Mouse (Mus musculus): Measurements from ENCODE around the gene A4galt. TPM values are rescaled to one million over a fixed set of nuclear protein-coding genes. Genes with fewer than 3 reads are reported as not detected.

A4galt gene
- polyA plus RNA-seq, 1 experiment: 28.4 TPM

GRCm38 (mm10) chr15:83215322-83216216 is 36.0 kb downstream of the A4galt start:
- H3K79me2 ChIP-seq (ENCODE audit: control insufficient read depth, insufficient read depth): no peaks in the 10 kb centered on the region
- TF ChIP-seq TCF12 (IDR thresholded peaks at IDR 0.05; ENCODE audit: insufficient read depth, poor library complexity, severe bottlenecking) (peak; percentile 90), MAX (IDR thresholded peaks at IDR 0.05; ENCODE audit: low read depth) (peak; percentile 65), REST (IDR thresholded peaks at IDR 0.05; ENCODE audit: insufficient read depth, insufficient read length) (no peak), TCF3 (IDR thresholded peaks at IDR 0.05; ENCODE audit: insufficient read length, low read depth) (no peak), POLR2A (IDR thresholded peaks at IDR 0.05; ENCODE audit: insufficient read length, low read depth) (no peak), CEBPB (IDR thresholded peaks at IDR 0.05; ENCODE audit: insufficient read depth, poor library complexity, severe bottlenecking) (peak; percentile 43), USF1 (IDR thresholded peaks at IDR 0.05; ENCODE audit: low read depth) (peak; percentile 64), POLR2AphosphoS2 (IDR thresholded peaks at IDR 0.05; ENCODE audit: insufficient read length, low read depth) (no peak), MYOD1 (IDR thresholded peaks at IDR 0.05; ENCODE audit: control insufficient read depth in 1 of 3, insufficient read length in 2 of 3, low read depth in 2 of 3) (peak; percentile 35 to 63 (median 55)), E2F4 (IDR thresholded peaks at IDR 0.05; ENCODE audit: insufficient read depth) (no peak), SRF (IDR thresholded peaks at IDR 0.05; ENCODE audit: control insufficient read depth, insufficient read length, low read depth) (no peak), MYOG (IDR thresholded peaks at IDR 0.05; ENCODE audit: control insufficient read depth in 1 of 3, insufficient read depth in 1 of 3, insufficient read length in 2 of 3, low read depth in 2 of 3) (peak in 1 of 3 experiments; percentile 70)
- H3K36me3 ChIP-seq (ENCODE audit: control insufficient read depth, insufficient read depth): no peaks in the 10 kb centered on the region
- H3ac ChIP-seq (ENCODE audit: control insufficient read depth, insufficient read length): no peak overlapping the region
- no peak overlapping the region for H3K4me3 ChIP-seq
- H3K4me2 ChIP-seq (ENCODE audit: low read depth): peak overlapping the region; percentile 88
- no peaks in the 10 kb centered on the region for H3K27me3 ChIP-seq (ENCODE audit: control insufficient read depth, insufficient read depth, insufficient read length)

DNA sequence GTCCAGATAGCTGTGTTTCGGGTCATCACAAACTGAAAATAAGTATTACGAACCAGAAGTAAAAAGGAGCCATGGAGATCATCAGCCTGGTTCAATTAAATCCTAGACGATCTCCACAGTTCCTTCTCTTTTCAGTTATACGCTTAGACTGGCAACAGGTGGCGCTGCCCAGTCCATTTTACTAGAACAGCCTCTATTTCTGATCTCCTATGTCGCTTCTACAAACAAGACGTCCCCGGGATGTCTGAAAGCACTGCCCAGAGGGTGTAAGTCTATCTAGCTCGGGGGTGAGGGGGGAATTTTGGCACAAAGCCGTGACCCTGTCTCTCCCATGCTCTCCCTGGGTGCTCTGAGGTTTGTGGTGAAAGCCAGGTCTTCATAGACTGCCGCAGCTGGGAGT is 41.3 kb downstream of the A4galt start:
- Histone ChIP-seq H3K4me3 (no peak overlapping the region), H3K27me3 (ENCODE audit: control insufficient read depth, insufficient read depth, insufficient read length) (no peaks in the 10 kb centered on the region), H3K36me3 (ENCODE audit: control insufficient read depth, insufficient read depth) (no peaks in the 10 kb centered on the region), H3ac (ENCODE audit: control insufficient read depth, insufficient read length) (no peak overlapping the region), H3K4me2 (ENCODE audit: low read depth) (no peak overlapping the region), H3K79me2 (ENCODE audit: control insufficient read depth, insufficient read depth) (no peaks in the 10 kb centered on the region)
- TF ChIP-seq POLR2A (IDR thresholded peaks at IDR 0.05; ENCODE audit: insufficient read length, low read depth): no peak
- no peak for TF ChIP-seq SRF (IDR thresholded peaks at IDR 0.05; ENCODE audit: control insufficient read depth, insufficient read length, low read depth)
- TF ChIP-seq MAX (IDR thresholded peaks at IDR 0.05; ENCODE audit: low read depth): no peak
- TF ChIP-seq POLR2AphosphoS2 (IDR thresholded peaks at IDR 0.05; ENCODE audit: insufficient read length, low read depth): no peak
- TF ChIP-seq TCF3 (IDR thresholded peaks at IDR 0.05; ENCODE audit: insufficient read length, low read depth): no peak
- TF ChIP-seq REST (IDR thresholded peaks at IDR 0.05; ENCODE audit: insufficient read depth, insufficient read length): no peak
- TF ChIP-seq MYOG (IDR thresholded peaks at IDR 0.05; ENCODE audit: control insufficient read depth in 1 of 3, insufficient read depth in 1 of 3, insufficient read length in 2 of 3, low read depth in 2 of 3): no peak
- no peak for TF ChIP-seq MYOD1 (IDR thresholded peaks at IDR 0.05; ENCODE audit: control insufficient read depth in 1 of 3, insufficient read length in 2 of 3, low read depth in 2 of 3)
- no peak for TF ChIP-seq USF1 (IDR thresholded peaks at IDR 0.05; ENCODE audit: low read depth)
- no peak for TF ChIP-seq TCF12 (IDR thresholded peaks at IDR 0.05; ENCODE audit: insufficient read depth, poor library complexity, severe bottlenecking)
- no peak for TF ChIP-seq E2F4 (IDR thresholded peaks at IDR 0.05; ENCODE audit: insufficient read depth)
- no peak for TF ChIP-seq CEBPB (IDR thresholded peaks at IDR 0.05; ENCODE audit: insufficient read depth, poor library complexity, severe bottlenecking)

GRCm38 (mm10) chr15:83209719-83210118 is 41.9 kb downstream of the A4galt start:
- peak overlapping the region; percentile 1 for H3K4me2 ChIP-seq (ENCODE audit: low read depth)
- H3K27me3 ChIP-seq (ENCODE audit: control insufficient read depth, insufficient read depth, insufficient read length): no peaks in the 10 kb centered on the region
- no peaks in the 10 kb centered on the region for H3K36me3 ChIP-seq (ENCODE audit: control insufficient read depth, insufficient read depth)
- no peaks in the 10 kb centered on the region for H3K79me2 ChIP-seq (ENCODE audit: control insufficient read depth, insufficient read depth)
- H3K4me3 ChIP-seq: no peak overlapping the region
- TF ChIP-seq MAX (IDR thresholded peaks at IDR 0.05; ENCODE audit: low read depth) (no peak), POLR2AphosphoS2 (IDR thresholded peaks at IDR 0.05; ENCODE audit: insufficient read length, low read depth) (no peak), REST (IDR thresholded peaks at IDR 0.05; ENCODE audit: insufficient read depth, insufficient read length) (no peak), E2F4 (IDR thresholded peaks at IDR 0.05; ENCODE audit: insufficient read depth) (no peak), MYOD1 (IDR thresholded peaks at IDR 0.05; ENCODE audit: control insufficient read depth in 1 of 3, insufficient read length in 2 of 3, low read depth in 2 of 3) (no peak), POLR2A (IDR thresholded peaks at IDR 0.05; ENCODE audit: insufficient read length, low read depth) (no peak), TCF3 (IDR thresholded peaks at IDR 0.05; ENCODE audit: insufficient read length, low read depth) (no peak), SRF (IDR thresholded peaks at IDR 0.05; ENCODE audit: control insufficient read depth, insufficient read length, low read depth) (no peak), TCF12 (IDR thresholded peaks at IDR 0.05; ENCODE audit: insufficient read depth, poor library complexity, severe bottlenecking) (no peak), USF1 (IDR thresholded peaks at IDR 0.05; ENCODE audit: low read depth) (no peak), CEBPB (IDR thresholded peaks at IDR 0.05; ENCODE audit: insufficient read depth, poor library complexity, severe bottlenecking) (no peak), MYOG (IDR thresholded peaks at IDR 0.05; ENCODE audit: control insufficient read depth in 1 of 3, insufficient read depth in 1 of 3, insufficient read length in 2 of 3, low read depth in 2 of 3) (no peak)
- no peak overlapping the region for H3ac ChIP-seq (ENCODE audit: control insufficient read depth, insufficient read length)

GRCm38 (mm10) chr15:83209092-83209695 is 42.4 kb downstream of the A4galt start:
- Histone ChIP-seq H3K4me2 (ENCODE audit: low read depth) (peak overlapping the region; percentile 1), H3K27me3 (ENCODE audit: control insufficient read depth, insufficient read depth, insufficient read length) (no peaks in the 10 kb centered on the region), H3ac (ENCODE audit: control insufficient read depth, insufficient read length) (no peak overlapping the region), H3K79me2 (ENCODE audit: control insufficient read depth, insufficient read depth) (no peaks in the 10 kb centered on the region), H3K4me3 (no peak overlapping the region), H3K36me3 (ENCODE audit: control insufficient read depth, insufficient read depth) (no peaks in the 10 kb centered on the region)
- TF ChIP-seq TCF12 (IDR thresholded peaks at IDR 0.05; ENCODE audit: insufficient read depth, poor library complexity, severe bottlenecking): no peak
- TF ChIP-seq POLR2AphosphoS2 (IDR thresholded peaks at IDR 0.05; ENCODE audit: insufficient read length, low read depth): no peak
- TF ChIP-seq USF1 (IDR thresholded peaks at IDR 0.05; ENCODE audit: low read depth): no peak
- TF ChIP-seq MYOD1 (IDR thresholded peaks at IDR 0.05; ENCODE audit: control insufficient read depth in 1 of 3, insufficient read length in 2 of 3, low read depth in 2 of 3): no peak
- no peak for TF ChIP-seq E2F4 (IDR thresholded peaks at IDR 0.05; ENCODE audit: insufficient read depth)
- no peak for TF ChIP-seq MYOG (IDR thresholded peaks at IDR 0.05; ENCODE audit: control insufficient read depth in 1 of 3, insufficient read depth in 1 of 3, insufficient read length in 2 of 3, low read depth in 2 of 3)
- no peak for TF ChIP-seq POLR2A (IDR thresholded peaks at IDR 0.05; ENCODE audit: insufficient read length, low read depth)
- no peak for TF ChIP-seq CEBPB (IDR thresholded peaks at IDR 0.05; ENCODE audit: insufficient read depth, poor library complexity, severe bottlenecking)
- no peak for TF ChIP-seq SRF (IDR thresholded peaks at IDR 0.05; ENCODE audit: control insufficient read depth, insufficient read length, low read depth)
- TF ChIP-seq MAX (IDR thresholded peaks at IDR 0.05; ENCODE audit: low read depth): no peak
- TF ChIP-seq REST (IDR thresholded peaks at IDR 0.05; ENCODE audit: insufficient read depth, insufficient read length): no peak
- no peak for TF ChIP-seq TCF3 (IDR thresholded peaks at IDR 0.05; ENCODE audit: insufficient read length, low read depth)

Measured in myocyte (in vitro differentiated cells).